Mouse (Mus musculus) kidney, postnatal 25 days (tissue): ENCODE data around the gene Cyp2d22.
"Not testable (repeated sequence)": the region's sequence is repeated elsewhere in the genome, so short reads cannot be mapped to it uniquely, and the experiment has no call there.

Source experiments
- DNase-seq, 2 experiments: peaks; one replicate each; pipeline ENCODE4 v3.0.0; 2021; ENCODE audit warnings: mixed read lengths in 2 of 2

The Cyp2d22 gene

GRCm38 (mm10) chr15:82379871-82380713 lies at the start of gene Cyp2d22:
Cyp2d22 (minus strand) TSS chr15:82380260.
- DNase-seq: peak; percentile 73 to 88

- no peak for DNase-seq
These were observed 43.4 kb upstream of the Cyp2d22 start for GRCm38 (mm10) chr15:82423471-82423870.

- no peak for DNase-seq
These were observed 42.9 kb upstream of the Cyp2d22 start for GRCm38 (mm10) chr15:82422935-82423334.

GRCm38 (mm10) chr15:82418616-82419015 lies 38.6 kb upstream of the Cyp2d22 start:
- no peak for DNase-seq

GRCm38 (mm10) chr15:82416797-82417789 lies 37.0 kb upstream of the Cyp2d22 start:
- peak; percentile 93 for DNase-seq

GRCm38 (mm10) chr15:82407536-82407935 lies 27.5 kb upstream of the Cyp2d22 start:
- DNase-seq: no peak

- no peak for DNase-seq
These were observed 26.9 kb upstream of the Cyp2d22 start, which contains the start of gene Cyp2d10 for GRCm38 (mm10) chr15:82406981-82407380. Cyp2d10 (minus strand) TSS chr15:82407195.

- DNase-seq: no peak
These were observed 24.1 kb upstream of the Cyp2d22 start for GRCm38 (mm10) chr15:82404163-82404562.

GRCm38 (mm10) chr15:82403606-82404005 lies 23.5 kb upstream of the Cyp2d22 start:
- no peak for DNase-seq

- no peak for DNase-seq
These were observed 22.7 kb upstream of the Cyp2d22 start for GRCm38 (mm10) chr15:82402741-82403140.

- no peak for DNase-seq
These were observed 22.0 kb upstream of the Cyp2d22 start for GRCm38 (mm10) chr15:82402106-82402505.

GRCm38 (mm10) chr15:82401516-82401915 lies 21.5 kb upstream of the Cyp2d22 start:
- no peak for DNase-seq

- DNase-seq: not testable (repeated sequence)
These were observed 15.9 kb upstream of the Cyp2d22 start for GRCm38 (mm10) chr15:82395955-82396354.

GRCm38 (mm10) chr15:82393922-82394321 lies 13.9 kb upstream of the Cyp2d22 start, which contains the start of gene Cyp2d11:
Cyp2d11 (minus strand) TSS chr15:82394022.
- not testable (repeated sequence) for DNase-seq

- not testable (repeated sequence) for DNase-seq
These were observed 9.9 kb upstream of the Cyp2d22 start for GRCm38 (mm10) chr15:82389916-82390315.

GRCm38 (mm10) chr15:82385729-82386128 lies 5.7 kb upstream of the Cyp2d22 start:
- no peak for DNase-seq

GRCm38 (mm10) chr15:82382441-82382840 lies 2.4 kb upstream of the Cyp2d22 start:
- DNase-seq: no peak

GRCm38 (mm10) chr15:82380714-82381062 lies 628 bp upstream of the Cyp2d22 start:
- peak in 1 of 2 experiments; percentile 30 for DNase-seq

- no peak for DNase-seq
These were observed 569 bp downstream of the Cyp2d22 start for GRCm38 (mm10) chr15:82379511-82379870.

- DNase-seq: peak; percentile 20 to 58
These were observed 1.5 kb downstream of the Cyp2d22 start for GRCm38 (mm10) chr15:82378261-82379180.

- peak in 1 of 2 experiments; percentile 11 for DNase-seq
These were observed 2.4 kb downstream of the Cyp2d22 start for GRCm38 (mm10) chr15:82377701-82378100.
